Mouse (Mus musculus): ENCODE data around the gene Ube2v1. TPM values are rescaled to one million over a fixed set of nuclear protein-coding genes. Genes with fewer than 3 reads are reported as not detected.

Ube2v1 gene
- polyA plus RNA-seq, 1 experiment = 322 TPM

- Histone ChIP-seq H3K4me3 (peak overlapping the region; percentile 93), H3K27me3 (ENCODE audit: control insufficient read depth, insufficient read depth, insufficient read length) (no peaks in the 10 kb centered on the region), H3K79me2 (ENCODE audit: control insufficient read depth, insufficient read depth) (peaks cover 50% of the 10 kb centered on the region), H3K36me3 (ENCODE audit: control insufficient read depth, insufficient read depth) (no peaks in the 10 kb centered on the region), H3ac (ENCODE audit: control insufficient read depth, insufficient read length) (no peak overlapping the region), H3K4me2 (ENCODE audit: low read depth) (peak overlapping the region; percentile 96)
- no peak for TF ChIP-seq REST (IDR thresholded peaks at IDR 0.05; ENCODE audit: insufficient read depth, insufficient read length)
- no peak for TF ChIP-seq E2F4 (IDR thresholded peaks at IDR 0.05; ENCODE audit: insufficient read depth)
- TF ChIP-seq CEBPB (IDR thresholded peaks at IDR 0.05; ENCODE audit: insufficient read depth, poor library complexity, severe bottlenecking) = no peak
- no peak for TF ChIP-seq USF1 (IDR thresholded peaks at IDR 0.05; ENCODE audit: low read depth)
- no peak for TF ChIP-seq TCF3 (IDR thresholded peaks at IDR 0.05; ENCODE audit: insufficient read length, low read depth)
- TF ChIP-seq MYOD1 (IDR thresholded peaks at IDR 0.05; ENCODE audit: control insufficient read depth in 1 of 3, insufficient read length in 2 of 3, low read depth in 2 of 3) = no peak
- TF ChIP-seq TCF12 (IDR thresholded peaks at IDR 0.05; ENCODE audit: insufficient read depth, poor library complexity, severe bottlenecking) = no peak
- no peak for TF ChIP-seq POLR2A (IDR thresholded peaks at IDR 0.05; ENCODE audit: insufficient read length, low read depth)
- TF ChIP-seq MYOG (IDR thresholded peaks at IDR 0.05; ENCODE audit: control insufficient read depth in 1 of 3, insufficient read depth in 1 of 3, insufficient read length in 2 of 3, low read depth in 2 of 3) = no peak
- TF ChIP-seq POLR2AphosphoS2 (IDR thresholded peaks at IDR 0.05; ENCODE audit: insufficient read length, low read depth) = no peak
- TF ChIP-seq MAX (IDR thresholded peaks at IDR 0.05; ENCODE audit: low read depth) = no peak
- no peak for TF ChIP-seq SRF (IDR thresholded peaks at IDR 0.05; ENCODE audit: control insufficient read depth, insufficient read length, low read depth)
These were observed 27.4 kb upstream of the Ube2v1 start for GRCm38 (mm10) chr2:167659177-167659846.

GRCm38 (mm10) chr2:167658712-167659111 lies 26.8 kb upstream of the Ube2v1 start:
- H3ac ChIP-seq (ENCODE audit: control insufficient read depth, insufficient read length) = no peak overlapping the region
- H3K4me3 ChIP-seq = peak overlapping the region; percentile 93
- H3K4me2 ChIP-seq (ENCODE audit: low read depth) = peak overlapping the region; percentile 96
- TF ChIP-seq MYOG (IDR thresholded peaks at IDR 0.05; ENCODE audit: control insufficient read depth in 1 of 3, insufficient read depth in 1 of 3, insufficient read length in 2 of 3, low read depth in 2 of 3) (peak in 1 of 3 experiments; percentile 19), MYOD1 (IDR thresholded peaks at IDR 0.05; ENCODE audit: control insufficient read depth in 1 of 3, insufficient read length in 2 of 3, low read depth in 2 of 3) (peak in 1 of 3 experiments; percentile 3), REST (IDR thresholded peaks at IDR 0.05; ENCODE audit: insufficient read depth, insufficient read length) (no peak)
- peaks cover 3% of the 10 kb centered on the region for H3K36me3 ChIP-seq (ENCODE audit: control insufficient read depth, insufficient read depth)
- H3K27me3 ChIP-seq (ENCODE audit: control insufficient read depth, insufficient read depth, insufficient read length) = no peaks in the 10 kb centered on the region
- H3K79me2 ChIP-seq (ENCODE audit: control insufficient read depth, insufficient read depth) = peaks cover 50% of the 10 kb centered on the region

DNA sequence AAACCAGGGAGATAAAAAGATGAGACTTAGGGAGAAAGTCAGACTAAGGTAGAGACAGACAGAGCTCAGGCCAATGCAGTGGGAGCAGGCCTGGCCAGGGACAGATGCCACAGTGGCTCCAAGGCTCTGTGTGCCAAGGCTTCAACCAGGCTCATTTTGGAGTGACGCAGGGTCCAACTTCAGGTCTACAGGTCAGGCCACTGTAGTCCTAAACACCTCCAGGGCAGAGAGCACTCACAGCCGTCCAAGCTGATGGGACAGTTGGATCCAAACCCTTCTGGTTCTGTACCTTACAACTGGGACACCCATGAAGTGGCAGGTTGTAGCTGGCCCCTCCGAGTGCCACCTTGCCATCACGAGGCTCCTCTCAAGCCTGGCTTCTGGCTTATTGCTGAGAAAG lies 26.1 kb upstream of the Ube2v1 start:
- Histone ChIP-seq H3K79me2 (ENCODE audit: control insufficient read depth, insufficient read depth) (peaks cover 50% of the 10 kb centered on the region), H3K36me3 (ENCODE audit: control insufficient read depth, insufficient read depth) (peaks cover 8% of the 10 kb centered on the region), H3K27me3 (ENCODE audit: control insufficient read depth, insufficient read depth, insufficient read length) (no peaks in the 10 kb centered on the region), H3K4me2 (ENCODE audit: low read depth) (peak overlapping the region; percentile 37), H3K4me3 (peak overlapping the region; percentile 93), H3ac (ENCODE audit: control insufficient read depth, insufficient read length) (no peak overlapping the region)
- no peak for TF ChIP-seq MYOG (IDR thresholded peaks at IDR 0.05; ENCODE audit: control insufficient read depth in 1 of 3, insufficient read depth in 1 of 3, insufficient read length in 2 of 3, low read depth in 2 of 3)
- no peak for TF ChIP-seq TCF12 (IDR thresholded peaks at IDR 0.05; ENCODE audit: insufficient read depth, poor library complexity, severe bottlenecking)
- no peak for TF ChIP-seq E2F4 (IDR thresholded peaks at IDR 0.05; ENCODE audit: insufficient read depth)
- TF ChIP-seq MAX (IDR thresholded peaks at IDR 0.05; ENCODE audit: low read depth) = no peak
- no peak for TF ChIP-seq REST (IDR thresholded peaks at IDR 0.05; ENCODE audit: insufficient read depth, insufficient read length)
- no peak for TF ChIP-seq CEBPB (IDR thresholded peaks at IDR 0.05; ENCODE audit: insufficient read depth, poor library complexity, severe bottlenecking)
- no peak for TF ChIP-seq MYOD1 (IDR thresholded peaks at IDR 0.05; ENCODE audit: control insufficient read depth in 1 of 3, insufficient read length in 2 of 3, low read depth in 2 of 3)
- no peak for TF ChIP-seq TCF3 (IDR thresholded peaks at IDR 0.05; ENCODE audit: insufficient read length, low read depth)
- no peak for TF ChIP-seq SRF (IDR thresholded peaks at IDR 0.05; ENCODE audit: control insufficient read depth, insufficient read length, low read depth)
- no peak for TF ChIP-seq POLR2A (IDR thresholded peaks at IDR 0.05; ENCODE audit: insufficient read length, low read depth)
- TF ChIP-seq POLR2AphosphoS2 (IDR thresholded peaks at IDR 0.05; ENCODE audit: insufficient read length, low read depth) = no peak
- no peak for TF ChIP-seq USF1 (IDR thresholded peaks at IDR 0.05; ENCODE audit: low read depth)

- peak overlapping the region; percentile 29 for H3K4me2 ChIP-seq (ENCODE audit: low read depth)
- no peak overlapping the region for H3ac ChIP-seq (ENCODE audit: control insufficient read depth, insufficient read length)
- peaks cover 50% of the 10 kb centered on the region for H3K79me2 ChIP-seq (ENCODE audit: control insufficient read depth, insufficient read depth)
- H3K36me3 ChIP-seq (ENCODE audit: control insufficient read depth, insufficient read depth) = peaks cover 8% of the 10 kb centered on the region
- H3K4me3 ChIP-seq = no peak overlapping the region
- no peaks in the 10 kb centered on the region for H3K27me3 ChIP-seq (ENCODE audit: control insufficient read depth, insufficient read depth, insufficient read length)
- TF ChIP-seq E2F4 (IDR thresholded peaks at IDR 0.05; ENCODE audit: insufficient read depth) = no peak
- TF ChIP-seq POLR2A (IDR thresholded peaks at IDR 0.05; ENCODE audit: insufficient read length, low read depth) = peak; percentile 31
- no peak for TF ChIP-seq USF1 (IDR thresholded peaks at IDR 0.05; ENCODE audit: low read depth)
- no peak for TF ChIP-seq POLR2AphosphoS2 (IDR thresholded peaks at IDR 0.05; ENCODE audit: insufficient read length, low read depth)
- TF ChIP-seq CEBPB (IDR thresholded peaks at IDR 0.05; ENCODE audit: insufficient read depth, poor library complexity, severe bottlenecking) = no peak
- TF ChIP-seq MYOG (IDR thresholded peaks at IDR 0.05; ENCODE audit: control insufficient read depth in 1 of 3, insufficient read depth in 1 of 3, insufficient read length in 2 of 3, low read depth in 2 of 3) = peak; percentile 61 to 89 (median 69)
- TF ChIP-seq MYOD1 (IDR thresholded peaks at IDR 0.05; ENCODE audit: control insufficient read depth in 1 of 3, insufficient read length in 2 of 3, low read depth in 2 of 3) = peak in 2 of 3 experiments; percentile 54 to 92
- TF ChIP-seq REST (IDR thresholded peaks at IDR 0.05; ENCODE audit: insufficient read depth, insufficient read length) = no peak
These were observed 25.0 kb upstream of the Ube2v1 start for GRCm38 (mm10) chr2:167656629-167657478.

Data from myocyte (in vitro differentiated cells).